ENCODE assay signal across 15 mouse cellular contexts in genomic region chr6:42286448-42286847, GRCm38 (mm10). TPM values are rescaled to one million over a fixed set of nuclear protein-coding genes. Genes with fewer than 3 reads are reported as not detected.
DNase-seq lines count a peak whose midpoint lies in the region; ATAC-seq lines count a peak whose summit lies in the region.
"Had no signal": no experiment of that assay in that cellular context is flagged by ENCODE, and none has a peak within 500 bp of the region (broad histone marks: within the 10 kb centered on the region; RNA-seq: fewer than 3 reads in every experiment).

Gene Clcn1 (plus strand): TSS chr6:42286685.

- no peak within 1 kb of the TSS for H3K4me2 ChIP-seq in hindbrain, embryonic 11.5 days (replicated peaks; ENCODE audit: low read depth, low read length)
- H3K4me2 ChIP-seq in midbrain, embryonic 16.5 days (ENCODE audit: low read length): no peak within 1 kb of the TSS
- H3K4me2 ChIP-seq: liver, embryonic 15.5 days had no signal

- H3K27ac ChIP-seq in hindbrain, embryonic 11.5 days (ENCODE audit: low read depth, low read length): no peak within 1 kb of the TSS
- no peak within 1 kb of the TSS for H3K27ac ChIP-seq in hindbrain, embryonic 10.5 days
- H3K27ac ChIP-seq in midbrain, embryonic 16.5 days (ENCODE audit: low read length): no peak within 1 kb of the TSS
- H3K27ac ChIP-seq: liver, embryonic 15.5 days had no signal

- peak; percentile 27; the same call in 1 of the 2 replicates for ATAC-seq in hindbrain, embryonic 11.5 days (ENCODE audit: low FRiP score)
- peak; percentile 69; the same call in 1 of the 2 replicates for ATAC-seq in midbrain, embryonic 16.5 days
- ATAC-seq in inflammation-experienced regulatory T-cells, adult 6 months: no peak

- 83% methylated on average over 5 of the region's 5 CpGs for WGBS in hindbrain, embryonic 11.5 days
- 81% methylated on average over 5 of the region's 5 CpGs for WGBS in hindbrain, embryonic 10.5 days
- WGBS in midbrain, embryonic 16.5 days: 70% methylated on average over 4 of the region's 5 CpGs

- H3K27me3 ChIP-seq in hindbrain, embryonic 11.5 days (ENCODE audit: control insufficient read depth, insufficient read depth, low read length): no peaks in the 10 kb centered on the region
- H3K27me3 ChIP-seq in hindbrain, embryonic 10.5 days (ENCODE audit: insufficient read depth, poor library complexity, severe bottlenecking): no peaks in the 10 kb centered on the region
- H3K27me3 ChIP-seq in midbrain, embryonic 16.5 days (ENCODE audit: control insufficient read depth, insufficient read depth, low read depth, low read length): no peaks in the 10 kb centered on the region
- H3K27me3 ChIP-seq: CH12.LX; liver, embryonic 15.5 days had no signal

- intact Hi-C loops in gastrocnemius, postnatal 36 days (cut with DNase I): no loop called here

- no peak within 1 kb of the TSS for H3K4me3 ChIP-seq in hindbrain, embryonic 11.5 days (ENCODE audit: low read depth, low read length)
- H3K4me3 ChIP-seq in hindbrain, embryonic 10.5 days: no peak within 1 kb of the TSS
- H3K4me3 ChIP-seq in midbrain, embryonic 16.5 days (ENCODE audit: low read depth, low read length): no peak within 1 kb of the TSS
- H3K4me3 ChIP-seq: erythroblast, embryonic 14.5 days; liver, embryonic 15.5 days had no signal

- H3K9ac ChIP-seq in hindbrain, embryonic 11.5 days (ENCODE audit: low read depth, low read length): no peak within 1 kb of the TSS
- H3K9ac ChIP-seq in midbrain, embryonic 16.5 days (ENCODE audit: low read depth, low read length): no peak within 1 kb of the TSS
- H3K9ac ChIP-seq: liver, embryonic 15.5 days had no signal

- no peaks in the 10 kb centered on the region for H3K9me3 ChIP-seq in hindbrain, embryonic 11.5 days (ENCODE audit: control insufficient read depth, low read length)
- no peaks in the 10 kb centered on the region for H3K9me3 ChIP-seq in hindbrain, embryonic 10.5 days
- no peaks in the 10 kb centered on the region for H3K9me3 ChIP-seq in midbrain, embryonic 16.5 days (replicated peaks; ENCODE audit: control insufficient read depth, low read length, poor library complexity, severe bottlenecking)
- H3K9me3 ChIP-seq: liver, embryonic 15.5 days had no signal

- H3K4me1 ChIP-seq in hindbrain, embryonic 11.5 days (replicated peaks; ENCODE audit: control insufficient read depth, insufficient read depth, low read length): no peaks in the 10 kb centered on the region
- H3K4me1 ChIP-seq in hindbrain, embryonic 10.5 days (replicated peaks): no peaks in the 10 kb centered on the region
- H3K4me1 ChIP-seq in midbrain, embryonic 16.5 days (ENCODE audit: control insufficient read depth, insufficient read depth, low read length): no peaks in the 10 kb centered on the region
- H3K4me1 ChIP-seq: liver, embryonic 15.5 days had no signal

- DNase-seq in hindbrain, embryonic 11.5 days (ENCODE audit: low spot score): no peak
- DNase-seq in hindbrain, embryonic 10.5 days (ENCODE audit: low spot score): no peak
- peak; percentile 67 to 77 for DNase-seq in gastrocnemius, adult 8-10 months (ENCODE audit: low spot score in 2 of 2)
- peak; percentile 46 to 51 for DNase-seq in gastrocnemius, postnatal 36 days
- no peak for DNase-seq in urinary bladder, postnatal 10 days (ENCODE audit: low spot score)
- DNase-seq: cerebellum, adult 18-20 months; kidney, adult 18-20 months; kidney, postnatal 25 days; left cerebral cortex, postnatal 4 days; lung, postnatal 14 days had no signal

- peaks cover 8% of the 10 kb centered on the region for H3K36me3 ChIP-seq in hindbrain, embryonic 11.5 days (ENCODE audit: control insufficient read depth, insufficient read depth, low read length)
- H3K36me3 ChIP-seq in hindbrain, embryonic 10.5 days: peaks cover 78% of the 10 kb centered on the region
- H3K36me3 ChIP-seq in midbrain, embryonic 16.5 days (ENCODE audit: control insufficient read depth, insufficient read depth, low read length): peaks cover 40% of the 10 kb centered on the region

RNA-seq across cellular contexts. Expression of gene Clcn1, which starts in this region (rescaled TPM):
- 1.4 and 1.5 TPM in 2 replicates for polyA plus RNA-seq in hindbrain, embryonic 11.5 days (2014; fragmentation: Nextera tagmentation; extraction: Ambion mirVana)
- 0.94 and 1.1 TPM in 2 replicates for polyA plus RNA-seq in hindbrain, embryonic 10.5 days (2016; fragmentation: Nextera tagmentation; extraction: Ambion mirVana)
- total RNA-seq in gastrocnemius, adult 8-10 months (2022): 100 to 1,000 TPM; 145 to 180 (median 166) TPM
- 100 to 1,000 TPM; 134 to 146 TPM for total RNA-seq in gastrocnemius, postnatal 36 days (2021)
- 1.3 and 1.5 TPM in 2 replicates for polyA plus RNA-seq in midbrain, embryonic 16.5 days (2015; fragmentation: Nextera tagmentation; extraction: Ambion mirVana)
- not detected for polyA plus RNA-seq in inflammation-experienced regulatory T-cells, adult 6 months (2017; shearing (Covaris generic))
- polyA plus RNA-seq: erythroblast, embryonic 14.5 days had no signal

Comparison
In these comparisons a context has a peak if more than half of its experiments do, and no peak if none do; other contexts are left out.
1. DNase-seq: peak in gastrocnemius, adult 8-10 months (2 of 2) and gastrocnemius, postnatal 36 days (2 of 2); none in hindbrain, embryonic 11.5 days (single experiment), hindbrain, embryonic 10.5 days (single experiment) and urinary bladder, postnatal 10 days (single experiment).